Mouse (Mus musculus): ENCODE results near the gene A930004D18Rik. TPM values are rescaled to one million over a fixed set of nuclear protein-coding genes. Genes with fewer than 3 reads are reported as not detected.

The A930004D18Rik gene
- polyA plus RNA-seq (2012; ENCODE audit: insufficient read depth, insufficient read length, low replicate concordance, missing spikeins), result not detected in 2 replicates

DNA sequence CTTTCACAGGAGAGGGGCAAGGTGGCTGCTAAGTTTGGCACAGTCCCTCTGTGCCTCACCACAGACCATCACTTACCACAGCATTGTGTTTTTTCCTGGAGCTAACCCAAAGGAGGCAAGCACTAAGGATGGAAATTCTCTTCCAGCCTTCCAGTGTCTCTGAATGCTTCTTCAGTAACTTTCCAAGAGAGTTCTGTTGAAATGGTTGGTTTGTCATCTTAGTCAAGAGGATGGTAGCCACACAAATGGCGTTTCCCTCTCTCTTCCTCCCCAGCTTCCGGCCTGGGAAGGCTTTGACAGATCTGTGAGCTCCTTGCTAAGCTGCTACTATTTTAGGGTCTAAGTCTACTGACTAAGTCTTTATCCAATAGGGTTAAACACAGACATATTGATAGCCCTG, at the start of gene A930004D18Rik:
A930004D18Rik (minus strand) TSS at position 247 of the 400 bp plus-strand sequence.
- WGBS, result 89% methylated on average over 2 of the region's 2 CpGs
- H3K4me1 ChIP-seq (ENCODE audit: control insufficient read depth, insufficient read depth, low read length), result peaks cover 6% of the 10 kb centered on the region; the same call in 1 of the 2 replicates
- no peak for TF ChIP-seq CTCF (IDR thresholded peaks at IDR 0.05; ENCODE audit: insufficient read depth, low read depth, low read length)
- TF ChIP-seq POLR2A (IDR thresholded peaks at IDR 0.05; ENCODE audit: insufficient read depth, low read depth, low read length), result no peak
- H3K27ac ChIP-seq (ENCODE audit: insufficient read depth, low read depth, low read length), result no peak within 1 kb of the TSS
- no peak within 1 kb of the TSS for H3K4me3 ChIP-seq (ENCODE audit: insufficient read depth, low read depth, low read length)

DNA sequence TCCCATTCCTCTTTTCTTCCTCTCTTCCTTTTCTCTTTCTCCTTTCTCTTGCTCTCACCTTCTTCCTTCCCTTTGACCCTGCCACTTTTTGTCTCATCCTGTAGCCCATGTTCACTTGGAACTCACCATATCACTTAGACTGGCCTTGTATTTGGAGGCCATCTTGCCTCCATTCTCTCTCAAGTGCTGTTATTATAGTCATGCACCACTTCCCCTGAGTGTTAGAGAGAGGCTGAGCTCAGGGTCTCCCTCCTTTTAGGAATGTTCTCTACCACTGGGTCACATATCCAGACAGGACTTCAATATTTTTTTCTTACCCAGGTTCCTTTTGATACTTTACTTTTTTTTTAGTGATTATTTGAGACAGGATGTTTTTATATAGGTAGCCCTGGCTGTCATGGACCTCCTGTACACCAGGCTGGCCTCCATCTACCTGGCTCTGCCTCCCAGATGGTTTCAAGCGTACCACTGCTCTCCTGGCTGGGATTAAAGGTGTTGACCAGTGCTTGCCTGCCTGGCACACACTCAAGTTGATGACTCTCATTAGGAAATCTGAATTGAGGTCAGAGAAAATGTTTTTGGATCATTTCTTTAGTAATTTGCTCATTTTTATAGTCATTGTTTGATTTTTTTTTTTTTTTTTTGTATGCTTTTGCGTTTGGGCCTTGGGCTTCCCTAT, 42.8 kb upstream of the A930004D18Rik start:
- WGBS, result 86% methylated on average over 2 of the region's 2 CpGs
- H3K4me1 ChIP-seq (ENCODE audit: control insufficient read depth, insufficient read depth, low read length), result no peaks in the 10 kb centered on the region
- TF ChIP-seq POLR2A (IDR thresholded peaks at IDR 0.05; ENCODE audit: insufficient read depth, low read depth, low read length), result no peak
- TF ChIP-seq CTCF (IDR thresholded peaks at IDR 0.05; ENCODE audit: insufficient read depth, low read depth, low read length), result no peak
- H3K4me3 ChIP-seq (ENCODE audit: insufficient read depth, low read depth, low read length), result no peak overlapping the region
- H3K27ac ChIP-seq (ENCODE audit: insufficient read depth, low read depth, low read length), result no peak overlapping the region

DNA sequence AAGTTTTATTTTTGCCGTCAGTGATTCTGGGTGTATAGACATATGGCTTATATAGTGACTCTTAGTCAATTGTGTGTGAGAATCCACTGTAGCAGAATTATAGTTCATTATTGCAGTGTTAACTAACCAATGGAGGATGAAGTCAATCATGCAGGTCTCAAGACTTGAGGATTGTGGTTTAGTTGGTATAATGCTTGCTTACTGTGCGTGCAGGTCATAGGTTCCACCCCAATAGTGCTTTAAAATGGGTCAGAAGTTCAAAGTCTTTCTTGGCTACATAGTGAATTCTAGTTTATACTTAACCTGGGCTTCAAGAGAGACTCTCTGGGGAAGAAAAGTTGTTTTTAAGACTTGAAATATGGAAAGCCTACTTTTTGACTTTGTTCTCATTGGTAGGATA, 34.4 kb upstream of the A930004D18Rik start:
- H3K4me3 ChIP-seq (ENCODE audit: insufficient read depth, low read depth, low read length), result no peak overlapping the region
- 91% methylated on average over 2 of the region's 2 CpGs for WGBS

DNA sequence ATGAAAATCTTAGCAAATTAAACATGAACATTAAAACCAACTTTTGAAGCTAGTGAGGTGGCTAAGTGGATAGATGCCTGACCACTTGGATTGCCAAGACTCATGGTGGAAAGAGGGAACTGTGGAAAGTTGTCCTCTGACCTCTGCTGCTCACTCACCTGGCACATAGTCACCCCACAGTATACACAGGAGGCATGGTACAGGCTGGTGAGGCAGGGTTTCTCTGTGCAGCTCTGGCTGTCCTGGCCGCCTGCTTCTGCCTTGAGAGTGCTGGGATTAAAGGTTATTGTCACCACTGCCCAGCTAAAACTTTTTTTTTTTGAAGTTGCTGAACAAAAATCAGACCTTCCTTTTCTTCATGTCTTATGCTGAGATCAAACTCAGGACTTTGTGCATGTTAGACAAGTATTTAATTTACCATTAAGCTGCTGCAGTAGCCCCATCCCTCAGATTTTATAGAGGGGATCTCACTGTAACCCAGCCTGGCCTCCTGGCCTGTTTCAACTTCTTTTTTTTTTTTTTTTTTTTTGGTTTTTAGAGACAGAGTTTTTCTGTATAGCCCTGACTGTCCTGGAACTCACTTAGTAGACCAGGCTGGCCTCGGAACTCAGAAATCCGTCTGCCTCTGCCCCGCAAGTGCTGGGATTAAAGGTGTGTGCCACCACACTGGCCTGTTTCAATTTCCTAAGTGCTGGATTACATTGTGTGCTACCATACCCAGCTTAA, 30.7 kb upstream of the A930004D18Rik start:
- 92% methylated on average over 4 of the region's 4 CpGs for WGBS
- Histone ChIP-seq H3K4me1 (ENCODE audit: control insufficient read depth, insufficient read depth, low read length) (peaks cover 5% of the 10 kb centered on the region), H3K27ac (ENCODE audit: insufficient read depth, low read depth, low read length) (no peak overlapping the region), H3K4me3 (ENCODE audit: insufficient read depth, low read depth, low read length) (no peak overlapping the region)
- TF ChIP-seq POLR2A (IDR thresholded peaks at IDR 0.05; ENCODE audit: insufficient read depth, low read depth, low read length), result no peak
- TF ChIP-seq CTCF (IDR thresholded peaks at IDR 0.05; ENCODE audit: insufficient read depth, low read depth, low read length), result no peak

More for the DNA sequence above, 34.4 kb upstream of the A930004D18Rik start:
- no peaks in the 10 kb centered on the region for H3K4me1 ChIP-seq (ENCODE audit: control insufficient read depth, insufficient read depth, low read length)
- TF ChIP-seq CTCF (IDR thresholded peaks at IDR 0.05; ENCODE audit: insufficient read depth, low read depth, low read length), result no peak
- TF ChIP-seq POLR2A (IDR thresholded peaks at IDR 0.05; ENCODE audit: insufficient read depth, low read depth, low read length), result no peak
- no peak overlapping the region for H3K27ac ChIP-seq (ENCODE audit: insufficient read depth, low read depth, low read length)

DNA sequence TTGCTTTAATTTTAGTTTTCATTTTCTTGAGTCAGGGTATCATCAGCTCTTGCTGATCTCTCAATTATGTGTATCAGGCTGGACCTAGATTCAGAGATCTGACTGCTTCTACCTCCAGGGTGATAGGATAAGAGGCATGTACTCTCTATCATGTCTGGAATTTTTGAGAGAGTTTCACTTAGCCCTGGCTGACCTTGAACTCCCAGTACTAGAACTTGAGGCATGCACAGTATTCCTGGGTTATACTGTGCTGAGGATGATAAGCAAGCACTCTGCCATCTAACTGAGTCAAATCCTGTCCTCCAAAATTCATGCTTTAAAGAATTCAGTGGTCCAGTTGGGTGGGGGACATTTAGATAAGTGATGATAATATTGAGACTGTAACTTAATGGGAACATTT, 28.9 kb upstream of the A930004D18Rik start:
- Histone ChIP-seq H3K4me1 (ENCODE audit: control insufficient read depth, insufficient read depth, low read length) (peaks cover 5% of the 10 kb centered on the region), H3K4me3 (ENCODE audit: insufficient read depth, low read depth, low read length) (no peak overlapping the region), H3K27ac (ENCODE audit: insufficient read depth, low read depth, low read length) (no peak overlapping the region)
- TF ChIP-seq POLR2A (IDR thresholded peaks at IDR 0.05; ENCODE audit: insufficient read depth, low read depth, low read length) (no peak), CTCF (IDR thresholded peaks at IDR 0.05; ENCODE audit: insufficient read depth, low read depth, low read length) (no peak)

DNA sequence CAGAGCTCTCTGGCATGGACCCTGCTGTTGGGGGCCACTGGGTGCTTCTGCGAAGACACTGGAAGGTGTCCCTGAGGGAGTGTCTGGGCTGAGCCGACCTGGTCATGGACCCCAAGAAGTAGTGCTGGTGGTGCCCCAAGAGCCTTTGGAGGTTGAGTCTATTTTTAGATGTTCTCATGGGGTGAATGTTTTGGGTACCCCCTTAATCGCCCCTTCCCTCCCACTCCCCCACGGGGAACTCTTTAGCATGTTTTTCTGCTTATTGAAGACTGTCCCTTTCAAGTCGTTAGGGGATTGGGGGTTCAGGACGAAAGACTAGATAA, 28.1 kb upstream of the A930004D18Rik start:
- H3K4me1 ChIP-seq (ENCODE audit: control insufficient read depth, insufficient read depth, low read length), result peaks cover 5% of the 10 kb centered on the region
- no peak for TF ChIP-seq CTCF (IDR thresholded peaks at IDR 0.05; ENCODE audit: insufficient read depth, low read depth, low read length)
- no peak for TF ChIP-seq POLR2A (IDR thresholded peaks at IDR 0.05; ENCODE audit: insufficient read depth, low read depth, low read length)
- WGBS, result 5% methylated on average over 6 of the region's 6 CpGs
- 0 out of 2 replicates have a peak overlapping the region, but pooled peaks have one; percentile 3 for H3K27ac ChIP-seq (ENCODE audit: insufficient read depth, low read depth, low read length)
- H3K4me3 ChIP-seq (ENCODE audit: insufficient read depth, low read depth, low read length), result peak overlapping the region; percentile 92

DNA sequence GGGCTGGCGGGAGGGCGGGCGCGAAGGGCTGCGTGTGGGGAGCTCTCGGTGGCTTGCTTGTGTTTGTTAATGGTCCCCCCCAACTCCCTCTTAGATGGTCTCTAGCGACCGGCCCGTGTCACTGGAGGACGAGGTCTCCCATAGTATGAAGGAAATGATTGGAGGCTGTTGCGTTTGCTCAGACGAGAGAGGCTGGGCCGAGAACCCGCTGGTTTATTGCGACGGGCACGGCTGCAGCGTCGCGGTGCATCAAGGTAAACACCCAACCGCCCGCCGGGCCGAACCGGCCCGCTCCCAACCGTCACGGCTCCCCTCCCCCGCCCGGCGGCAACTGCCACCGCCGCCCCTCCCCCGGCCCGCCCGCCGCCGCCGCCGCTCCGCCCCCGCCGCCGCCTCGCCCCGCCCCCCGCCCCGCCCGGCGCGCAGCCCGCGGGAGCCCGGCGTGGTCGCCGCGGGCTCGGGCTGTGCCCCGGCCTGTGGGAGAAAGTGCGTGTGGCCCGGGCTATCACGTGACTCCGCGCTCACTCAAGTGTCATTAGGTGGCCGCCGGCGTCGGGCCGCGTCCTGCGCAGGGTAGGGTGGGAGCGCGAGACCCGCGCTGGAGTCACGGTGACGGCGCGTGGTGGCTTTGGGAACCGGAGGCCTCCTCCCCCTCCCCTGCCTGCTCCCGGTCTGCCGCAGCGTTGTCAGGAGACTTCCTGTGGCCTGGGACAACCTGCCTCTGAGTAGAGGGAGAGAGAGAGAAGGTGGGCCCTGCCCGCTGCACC, 27.6 kb upstream of the A930004D18Rik start:
- Histone ChIP-seq H3K27ac (ENCODE audit: insufficient read depth, low read depth, low read length) (peak overlapping the region; percentile 89), H3K4me1 (ENCODE audit: control insufficient read depth, insufficient read depth, low read length) (peaks cover 5% of the 10 kb centered on the region), H3K4me3 (ENCODE audit: insufficient read depth, low read depth, low read length) (peak overlapping the region; percentile 92)
- WGBS, result 1% methylated on average over 59 of the region's 85 CpGs
- TF ChIP-seq POLR2A (IDR thresholded peaks at IDR 0.05; ENCODE audit: insufficient read depth, low read depth, low read length), result no peak
- TF ChIP-seq CTCF (IDR thresholded peaks at IDR 0.05; ENCODE audit: insufficient read depth, low read depth, low read length), result no peak

DNA sequence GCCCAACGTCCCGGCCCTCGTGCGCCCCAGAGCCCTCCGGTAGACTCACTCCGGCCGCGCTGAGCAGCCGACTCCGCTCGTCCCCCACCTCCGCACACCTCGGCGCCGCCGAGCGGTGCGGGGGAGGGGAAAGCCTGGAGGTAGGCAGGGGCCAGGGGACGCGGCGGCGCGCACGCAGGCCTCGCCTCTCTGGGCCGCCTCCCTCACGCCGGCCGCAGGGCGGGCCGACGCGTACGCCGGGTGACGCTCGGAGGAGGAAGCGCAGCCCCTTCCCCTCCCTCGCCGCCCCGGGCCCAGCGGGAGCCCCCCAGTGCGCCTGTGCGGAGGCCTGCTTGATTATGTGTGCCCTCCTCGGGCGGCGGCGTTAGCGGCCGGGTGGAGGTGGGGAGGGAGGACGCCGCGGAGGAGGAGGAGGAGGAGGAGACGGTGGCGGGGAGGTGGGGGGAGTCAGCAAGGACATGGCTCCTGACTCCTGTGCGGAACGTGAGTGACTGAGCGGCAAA, 26.9 kb upstream of the A930004D18Rik start:
- peak overlapping the region; percentile 92 for H3K27ac ChIP-seq (ENCODE audit: insufficient read depth, low read depth, low read length)
- peaks cover 5% of the 10 kb centered on the region for H3K4me1 ChIP-seq (ENCODE audit: control insufficient read depth, insufficient read depth, low read length)
- peak overlapping the region; percentile 92 for H3K4me3 ChIP-seq (ENCODE audit: insufficient read depth, low read depth, low read length)
- TF ChIP-seq CTCF (IDR thresholded peaks at IDR 0.05; ENCODE audit: insufficient read depth, low read depth, low read length), result no peak
- TF ChIP-seq POLR2A (IDR thresholded peaks at IDR 0.05; ENCODE audit: insufficient read depth, low read depth, low read length), result peak; percentile 88
- under 1% methylated on average over 56 of the region's 58 CpGs for WGBS

All from olfactory bulb, adult 2 months (tissue).